Mouse (Mus musculus) bone marrow, adult 2 months (tissue): Measurements from ENCODE around the gene Syt16.

Experiments used
- CTCF ChIP-seq: fragments of 200-500 bp; IDR thresholded peaks from 2 replicates; pipeline ENCODE4 v1.5.1; 2011; ENCODE audit warnings: low read length, control low read depth; ENCODE audit not compliant: control insufficient read depth, insufficient read depth
- POLR2A ChIP-seq: fragments of 200-500 bp; IDR thresholded peaks from 2 replicates; pipeline ENCODE4 v1.6.1; 2011; ENCODE audit warnings: low read depth, mild to moderate bottlenecking, control low read depth, low read length, borderline replicate concordance; ENCODE audit not compliant: control insufficient read depth

- TF ChIP-seq POLR2A (no peak), CTCF (no peak)
These were observed 11.2 kb upstream of the Syt16 start for GRCm38 (mm10) chr12:73986299-73986698.
